Mouse (Mus musculus): ENCODE measurements at regions not wholly inside any gene's neighbourhood (a gene's known extent, or its start where the extent isn't known, plus 50 kb on each side); places are given as distances from the start of the nearest gene placed in this dataset.

DNA sequence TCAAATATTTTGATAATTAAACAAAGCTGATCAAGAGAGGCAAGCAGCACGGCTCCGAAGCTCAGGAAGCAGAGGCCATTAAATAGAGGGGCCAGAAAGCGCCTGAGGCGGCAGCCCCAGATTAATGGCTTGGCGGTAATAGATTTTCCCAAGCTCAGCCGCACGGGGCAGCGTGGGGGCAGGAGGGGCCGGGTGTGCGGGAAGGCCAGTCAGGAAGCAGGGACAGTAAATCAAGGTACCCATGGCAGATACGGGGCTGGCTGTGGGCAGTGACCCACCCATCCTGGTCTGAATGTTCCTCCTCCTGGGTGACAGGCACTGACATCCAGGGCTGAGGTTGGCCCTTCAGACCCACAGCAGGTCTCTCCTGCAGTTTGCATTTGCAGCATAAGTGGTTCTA is 55.9 kb upstream of the Ttc34 start:
- TF ChIP-seq GATA1 (IDR thresholded peaks at IDR 0.05; ENCODE audit: borderline replicate concordance, low read length) = no peak
- TF ChIP-seq FLI1 (IDR thresholded peaks at IDR 0.05; ENCODE audit: low read length) = no peak
